Mouse (Mus musculus): ENCODE measurements around the gene Tcf7. TPM values are rescaled to one million over a fixed set of nuclear protein-coding genes. Genes with fewer than 3 reads are reported as not detected.

Tcf7 gene
- polyA plus RNA-seq, 1 experiment from 2014 or later = 8.1 TPM

- 64% methylated on average over 6 of the region's 6 CpGs for WGBS
- Histone ChIP-seq H3K9me3 (no peaks in the 10 kb centered on the region), H3K4me1 (peaks cover 30% of the 10 kb centered on the region), H3K27ac (no peak overlapping the region), H3K4me3 (no peak overlapping the region), H3K36me3 (replicated peaks) (peaks cover 26% of the 10 kb centered on the region), H3K27me3 (ENCODE audit: poor library complexity, severe bottlenecking) (no peaks in the 10 kb centered on the region)
- no peak for DNase-seq (ENCODE audit: extremely low spot score, low spot score)
Observed at GRCm38 (mm10) chr11:52272619-52273018, 10.2 kb downstream of the Tcf7 start.

GRCm38 (mm10) chr11:52271765-52272495, 10.9 kb downstream of the Tcf7 start:
- Histone ChIP-seq H3K36me3 (replicated peaks) (peaks cover 19% of the 10 kb centered on the region), H3K27ac (0 out of 2 replicates have a peak overlapping the region, but pooled peaks have one; percentile 26), H3K4me1 (peaks cover 30% of the 10 kb centered on the region), H3K27me3 (ENCODE audit: poor library complexity, severe bottlenecking) (no peaks in the 10 kb centered on the region), H3K4me3 (no peak overlapping the region), H3K9me3 (no peaks in the 10 kb centered on the region)
- no peak for DNase-seq (ENCODE audit: extremely low spot score, low spot score)
- WGBS = 78% methylated on average over 8 of the region's 8 CpGs

GRCm38 (mm10) chr11:52269841-52270240, 13.0 kb downstream of the Tcf7 start:
- Histone ChIP-seq H3K4me1 (peaks cover 30% of the 10 kb centered on the region), H3K27ac (no peak overlapping the region), H3K27me3 (ENCODE audit: poor library complexity, severe bottlenecking) (no peaks in the 10 kb centered on the region), H3K9me3 (no peaks in the 10 kb centered on the region), H3K36me3 (replicated peaks) (peaks cover 8% of the 10 kb centered on the region; the same call in 1 of the 2 replicates), H3K4me3 (no peak overlapping the region)
- 93% methylated on average over 6 of the region's 6 CpGs for WGBS
- DNase-seq (ENCODE audit: extremely low spot score, low spot score) = no peak

- H3K4me1 ChIP-seq = peaks cover 29% of the 10 kb centered on the region
- H3K27ac ChIP-seq = peak overlapping the region; percentile 27; the same call in 1 of the 2 replicates
- no peak for DNase-seq (ENCODE audit: extremely low spot score, low spot score)
- H3K4me3 ChIP-seq = no peak overlapping the region
- no peaks in the 10 kb centered on the region for H3K36me3 ChIP-seq (replicated peaks)
- WGBS = 71% methylated on average over 7 of the region's 7 CpGs
- no peaks in the 10 kb centered on the region for H3K27me3 ChIP-seq (ENCODE audit: poor library complexity, severe bottlenecking)
- H3K9me3 ChIP-seq = no peaks in the 10 kb centered on the region
Observed at GRCm38 (mm10) chr11:52268104-52268835, 14.5 kb downstream of the Tcf7 start.

GRCm38 (mm10) chr11:52267271-52267670, 15.5 kb downstream of the Tcf7 start:
- WGBS = 91% methylated on average over 5 of the region's 5 CpGs
- no peak overlapping the region for H3K27ac ChIP-seq

GRCm38 (mm10) chr11:52265616-52266307, 17.1 kb downstream of the Tcf7 start:
- peaks cover 13% of the 10 kb centered on the region; the same call in 1 of the 2 replicates for H3K4me1 ChIP-seq
- peaks cover 10% of the 10 kb centered on the region for H3K36me3 ChIP-seq (replicated peaks)
- H3K27me3 ChIP-seq (ENCODE audit: poor library complexity, severe bottlenecking) = no peaks in the 10 kb centered on the region
- H3K4me3 ChIP-seq = no peak overlapping the region
- H3K9me3 ChIP-seq = no peaks in the 10 kb centered on the region
- H3K27ac ChIP-seq = no peak overlapping the region
- no peak for DNase-seq (ENCODE audit: extremely low spot score, low spot score)
- WGBS = 78% methylated on average over 12 of the region's 12 CpGs

More at GRCm38 (mm10) chr11:52267271-52267670, 15.5 kb downstream of the Tcf7 start:
- no peaks in the 10 kb centered on the region for H3K9me3 ChIP-seq
- no peaks in the 10 kb centered on the region for H3K27me3 ChIP-seq (ENCODE audit: poor library complexity, severe bottlenecking)
- no peak for DNase-seq (ENCODE audit: extremely low spot score, low spot score)
- H3K4me3 ChIP-seq = no peak overlapping the region
- 0 out of 2 replicates have a peak, but pooled peaks cover 2% of the 10 kb centered on the region for H3K36me3 ChIP-seq (replicated peaks)
- peaks cover 19% of the 10 kb centered on the region for H3K4me1 ChIP-seq

GRCm38 (mm10) chr11:52264871-52265270, 17.9 kb downstream of the Tcf7 start:
- H3K9me3 ChIP-seq = no peaks in the 10 kb centered on the region
- no peak for DNase-seq (ENCODE audit: extremely low spot score, low spot score)
- 81% methylated on average over 7 of the region's 7 CpGs for WGBS
- no peaks in the 10 kb centered on the region for H3K27me3 ChIP-seq (ENCODE audit: poor library complexity, severe bottlenecking)
- peaks cover 19% of the 10 kb centered on the region for H3K36me3 ChIP-seq (replicated peaks)
- no peak overlapping the region for H3K4me3 ChIP-seq
- H3K4me1 ChIP-seq = peaks cover 13% of the 10 kb centered on the region; the same call in 1 of the 2 replicates
- no peak overlapping the region for H3K27ac ChIP-seq

- H3K9me3 ChIP-seq = no peaks in the 10 kb centered on the region
Observed at GRCm38 (mm10) chr11:52262338-52262737, 20.5 kb downstream of the Tcf7 start.

GRCm38 (mm10) chr11:52261937-52262336, 20.9 kb downstream of the Tcf7 start:
- no peaks in the 10 kb centered on the region for H3K9me3 ChIP-seq
- DNase-seq (ENCODE audit: extremely low spot score, low spot score) = no peak

More at GRCm38 (mm10) chr11:52262338-52262737, 20.5 kb downstream of the Tcf7 start:
- DNase-seq (ENCODE audit: extremely low spot score, low spot score) = no peak
- WGBS = 94% methylated on average over 11 of the region's 11 CpGs
- Histone ChIP-seq H3K36me3 (replicated peaks) (peaks cover 40% of the 10 kb centered on the region), H3K4me3 (no peak overlapping the region), H3K27me3 (ENCODE audit: poor library complexity, severe bottlenecking) (no peaks in the 10 kb centered on the region), H3K4me1 (no peaks in the 10 kb centered on the region), H3K27ac (no peak overlapping the region)

GRCm38 (mm10) chr11:52260878-52261277, 21.9 kb downstream of the Tcf7 start:
- Histone ChIP-seq H3K9me3 (no peaks in the 10 kb centered on the region), H3K27me3 (ENCODE audit: poor library complexity, severe bottlenecking) (no peaks in the 10 kb centered on the region), H3K4me1 (no peaks in the 10 kb centered on the region), H3K4me3 (no peak overlapping the region), H3K27ac (no peak overlapping the region), H3K36me3 (replicated peaks) (peaks cover 54% of the 10 kb centered on the region)
- WGBS = 62% methylated on average over 4 of the region's 4 CpGs
- DNase-seq (ENCODE audit: extremely low spot score, low spot score) = no peak

More at GRCm38 (mm10) chr11:52261937-52262336, 20.9 kb downstream of the Tcf7 start:
- Histone ChIP-seq H3K27ac (no peak overlapping the region), H3K36me3 (replicated peaks) (peaks cover 44% of the 10 kb centered on the region), H3K27me3 (ENCODE audit: poor library complexity, severe bottlenecking) (no peaks in the 10 kb centered on the region), H3K4me3 (no peak overlapping the region), H3K4me1 (no peaks in the 10 kb centered on the region)
- WGBS = 71% methylated on average over 5 of the region's 5 CpGs

- no peak overlapping the region for H3K27ac ChIP-seq
- no peaks in the 10 kb centered on the region for H3K9me3 ChIP-seq
- H3K4me1 ChIP-seq = no peaks in the 10 kb centered on the region
- H3K27me3 ChIP-seq (ENCODE audit: poor library complexity, severe bottlenecking) = no peaks in the 10 kb centered on the region
- H3K36me3 ChIP-seq (replicated peaks) = peaks cover 63% of the 10 kb centered on the region
- WGBS = 72% methylated on average over 5 of the region's 5 CpGs
- no peak overlapping the region for H3K4me3 ChIP-seq
- DNase-seq (ENCODE audit: extremely low spot score, low spot score) = no peak
Observed at GRCm38 (mm10) chr11:52258711-52259110, 24.1 kb downstream of the Tcf7 start.

GRCm38 (mm10) chr11:52257376-52257775, 25.4 kb downstream of the Tcf7 start:
- no peak for DNase-seq (ENCODE audit: extremely low spot score, low spot score)
- peaks cover 71% of the 10 kb centered on the region for H3K36me3 ChIP-seq (replicated peaks)
- 93% methylated on average over 3 of the region's 3 CpGs for WGBS

More at GRCm38 (mm10) chr11:52257376-52257775, 25.4 kb downstream of the Tcf7 start:
- no peaks in the 10 kb centered on the region for H3K4me1 ChIP-seq
- no peaks in the 10 kb centered on the region for H3K9me3 ChIP-seq
- no peak overlapping the region for H3K27ac ChIP-seq
- H3K27me3 ChIP-seq (ENCODE audit: poor library complexity, severe bottlenecking) = no peaks in the 10 kb centered on the region
- no peak overlapping the region for H3K4me3 ChIP-seq

Measured in forebrain, embryonic 10.5 days (tissue).